Mouse (Mus musculus) B cell, adult 2 months (primary cell): Measurements from ENCODE around the gene Gm49405.

Experiments used
- DNase-seq, 2 experiments: peaks; one replicate each; pipeline ENCODE4 v3.0.0; 2022

Gm49405 gene

DNA sequence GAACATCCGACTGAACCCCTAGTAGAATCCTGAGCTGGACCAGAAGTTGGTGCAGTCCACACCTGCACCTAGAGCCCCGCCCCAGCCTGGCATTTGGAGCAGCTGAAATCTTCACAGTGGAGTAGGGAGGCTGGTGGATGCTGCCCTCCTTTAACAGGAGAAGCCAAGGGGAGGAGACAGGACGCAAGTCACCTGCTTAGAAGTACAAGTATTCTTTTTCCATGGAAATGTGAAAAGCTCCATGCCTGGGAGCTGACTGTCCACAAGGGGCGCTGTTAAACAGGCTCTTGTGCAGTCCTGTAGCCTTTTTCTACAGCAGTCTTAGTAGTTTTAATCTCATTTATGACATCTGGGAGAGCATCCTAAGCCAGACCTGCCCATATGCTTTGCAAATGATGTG, 11.7 kb upstream of the Gm49405 start:
- DNase-seq: no peak

DNA sequence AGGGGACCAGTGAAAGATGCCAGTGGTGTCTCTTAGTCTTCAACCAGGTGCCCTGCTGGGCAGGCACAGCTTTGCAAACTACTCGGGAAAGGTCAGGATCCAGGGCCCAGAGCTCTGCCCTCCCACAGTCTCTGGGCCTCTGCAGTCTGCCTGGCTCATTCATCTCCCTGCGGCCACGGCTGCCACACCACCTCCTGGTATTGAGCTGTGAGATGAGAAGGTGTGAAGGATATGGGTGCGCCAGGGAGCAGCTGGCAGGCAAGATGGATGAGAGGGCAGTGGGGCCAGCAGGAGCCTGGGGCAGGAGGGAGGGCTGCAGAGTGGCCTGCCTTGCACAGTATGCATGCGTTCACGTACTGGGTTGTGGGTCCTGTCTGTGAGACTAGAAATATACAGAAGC, 9.6 kb upstream of the Gm49405 start:
- DNase-seq: no peak

DNA sequence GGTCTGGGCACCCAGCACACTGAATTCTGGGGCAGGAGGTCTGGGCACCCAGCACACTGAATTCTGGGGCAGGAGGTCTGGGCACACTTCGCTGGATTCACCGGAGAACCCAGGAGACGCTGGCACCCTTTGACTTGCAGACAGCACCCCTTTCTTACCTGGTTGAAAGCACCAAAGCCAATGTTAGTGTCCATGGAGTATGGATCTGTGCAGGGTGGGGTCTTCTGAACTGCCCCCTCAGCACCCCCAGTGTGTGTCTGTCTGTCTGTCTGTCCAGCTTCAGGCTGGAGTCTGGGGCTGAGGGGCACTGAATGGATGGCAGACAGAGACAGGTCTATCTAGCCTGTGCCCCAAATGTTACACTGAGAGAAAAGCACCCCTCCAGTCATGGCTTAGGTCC, 8.9 kb upstream of the Gm49405 start:
- DNase-seq: no peak

DNA sequence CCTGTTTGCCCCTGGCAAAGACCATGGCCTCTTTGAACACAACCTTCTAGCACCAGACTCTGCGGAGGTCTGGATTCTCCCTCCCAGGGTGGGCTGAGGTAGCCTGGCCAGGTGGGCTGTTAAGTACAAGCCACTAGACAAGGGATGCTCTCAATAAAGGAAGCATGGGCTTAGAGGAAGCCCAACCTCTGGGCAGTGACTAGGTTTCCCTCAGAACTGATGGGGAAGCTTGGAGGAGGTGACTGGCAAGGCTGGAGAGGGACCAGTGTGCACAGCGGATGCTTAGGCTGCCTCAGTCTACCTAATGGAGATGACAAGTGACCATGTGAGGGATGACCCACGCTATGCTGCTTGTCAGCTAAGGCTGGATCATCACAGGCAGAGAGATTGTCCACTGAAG, 8.5 kb upstream of the Gm49405 start:
- DNase-seq: no peak

DNA sequence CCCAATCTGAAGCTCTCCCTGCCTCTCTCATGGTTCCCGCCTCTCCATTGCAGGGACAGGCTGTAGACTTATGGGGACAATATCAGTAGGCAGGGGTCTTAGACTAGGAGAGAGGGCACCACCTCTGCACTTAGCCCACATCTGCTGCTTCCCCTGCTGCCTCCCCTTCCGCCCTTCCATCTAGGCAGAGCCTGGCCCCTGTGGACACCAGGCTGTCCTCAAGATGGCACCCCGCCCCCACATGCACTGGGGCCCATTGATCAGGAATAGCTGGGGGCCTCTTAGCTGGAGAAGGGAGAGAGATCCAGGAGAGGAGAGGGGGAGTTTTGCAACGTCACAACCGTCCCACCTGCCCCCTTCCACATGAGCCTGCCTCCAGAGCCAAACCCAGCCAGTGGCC, 8.0 kb upstream of the Gm49405 start, which contains the start of gene Tbx10:
Gene Tbx10, plus strand, starts transcription at position 337 of the 400 bp plus-strand sequence.
- DNase-seq: no peak

DNA sequence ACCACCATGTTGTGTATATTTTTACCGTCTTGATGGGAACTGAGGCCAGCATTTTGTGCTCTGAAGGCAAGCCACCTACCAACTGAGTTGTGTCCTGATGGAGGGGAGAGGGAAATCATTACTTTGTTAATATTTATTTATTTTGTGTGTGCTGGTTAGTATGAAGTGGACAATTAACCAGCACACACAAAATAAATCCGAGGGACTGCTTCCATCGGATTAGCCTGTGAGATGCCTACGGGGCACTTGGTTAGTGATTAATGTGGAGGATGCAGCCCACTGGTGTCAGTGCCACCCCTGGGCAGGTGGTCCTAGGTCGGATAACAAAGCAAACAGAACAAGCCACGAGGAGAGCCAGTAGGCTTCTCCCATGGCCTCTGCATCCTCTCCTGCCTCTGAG, 5.5 kb upstream of the Gm49405 start:
- no peak for DNase-seq

DNA sequence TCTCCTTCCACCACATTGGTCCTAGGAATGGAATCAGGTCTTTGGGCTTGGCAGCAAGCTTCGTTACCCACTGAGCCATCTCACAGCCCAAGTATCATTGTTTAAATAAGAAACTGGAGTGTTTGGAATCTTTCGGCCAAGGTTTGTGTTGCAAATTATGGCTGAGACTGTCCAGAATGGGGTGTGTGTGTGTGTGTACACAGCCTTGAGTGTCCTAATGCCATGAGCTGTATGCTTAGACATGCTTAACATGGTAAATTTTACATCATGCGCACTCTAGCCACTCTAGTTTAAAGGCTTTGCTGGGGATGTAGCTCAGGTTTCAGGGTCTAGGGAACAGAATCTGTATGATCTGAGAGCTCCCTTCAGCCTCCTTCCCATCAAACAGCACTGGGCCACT, 4.9 kb upstream of the Gm49405 start:
- DNase-seq: no peak

DNA sequence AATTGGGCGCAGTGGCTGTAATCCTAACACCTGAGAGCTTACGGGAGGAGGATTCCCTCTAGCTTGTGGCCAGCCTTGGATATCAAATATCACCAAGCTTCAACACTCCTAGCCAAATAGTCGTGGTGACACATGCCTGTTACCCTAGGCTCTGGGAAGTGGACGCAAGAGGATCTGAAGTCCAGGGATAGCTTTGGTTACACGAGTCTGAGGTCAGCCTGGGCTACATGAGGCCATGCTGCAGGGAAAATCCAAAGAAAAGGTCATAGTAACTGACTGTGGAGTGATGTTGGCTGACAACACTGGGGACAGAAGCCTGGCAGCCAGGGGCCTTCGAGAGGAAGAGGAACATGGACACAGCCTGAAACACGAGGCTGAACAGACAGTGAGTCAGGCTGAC, 4.3 kb upstream of the Gm49405 start:
- no peak for DNase-seq

DNA sequence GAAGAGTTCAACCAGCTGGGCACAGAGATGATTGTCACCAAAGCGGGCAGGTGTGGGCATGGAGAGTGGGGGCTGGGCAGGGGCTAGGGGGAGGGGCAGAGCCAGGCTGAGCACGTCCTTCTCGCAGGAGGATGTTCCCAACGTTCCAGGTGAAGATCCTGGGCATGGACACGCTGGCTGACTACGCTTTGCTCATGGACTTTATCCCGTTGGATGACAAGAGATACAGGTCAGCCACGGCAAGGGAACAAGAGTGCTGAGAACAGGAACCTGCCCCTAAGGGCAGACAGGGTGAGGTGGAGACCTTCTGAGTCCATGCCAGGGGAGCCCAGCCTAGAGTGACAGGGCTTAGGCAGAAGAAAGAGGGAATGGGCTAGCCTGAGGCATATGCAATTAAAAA, 3.7 kb upstream of the Gm49405 start:
- no peak for DNase-seq

DNA sequence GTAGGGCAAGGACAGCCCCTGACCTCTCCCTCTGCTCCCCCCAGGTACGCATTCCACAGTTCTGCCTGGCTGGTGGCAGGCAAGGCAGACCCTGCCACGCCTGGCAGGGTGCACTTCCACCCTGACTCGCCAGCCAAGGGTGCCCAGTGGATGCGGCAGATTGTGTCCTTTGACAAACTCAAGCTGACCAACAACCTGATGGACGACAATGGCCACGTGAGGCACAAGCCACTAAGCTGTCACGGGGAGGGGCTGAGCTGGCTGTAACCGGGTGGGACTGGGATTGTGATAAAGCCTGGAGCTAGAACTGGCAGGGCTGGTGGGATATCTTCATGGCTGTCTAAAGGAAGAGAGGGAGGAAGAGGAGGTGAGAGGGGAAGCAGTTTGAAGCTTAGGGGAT, 3.2 kb upstream of the Gm49405 start:
- DNase-seq: no peak

DNA sequence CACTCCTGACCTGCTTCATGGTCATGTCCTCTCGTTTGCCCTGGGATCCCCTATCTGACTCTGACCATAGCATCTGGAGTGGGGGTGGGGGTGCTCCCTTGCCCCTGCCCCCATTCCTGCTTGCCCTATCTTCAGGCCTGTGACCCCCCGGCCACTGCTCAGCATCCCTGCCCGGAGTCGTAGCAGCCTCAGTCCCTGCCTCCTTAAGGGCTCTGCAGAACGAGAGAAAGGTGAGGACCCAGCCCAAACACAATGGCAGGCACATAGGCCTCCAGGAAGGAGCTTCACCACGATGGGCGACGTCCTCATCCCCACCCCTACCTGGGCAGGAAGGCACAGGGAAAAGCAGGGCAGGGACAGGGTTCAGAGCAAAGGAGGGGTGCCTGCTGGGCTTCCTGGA, 2.1 kb upstream of the Gm49405 start:
- no peak for DNase-seq

DNA sequence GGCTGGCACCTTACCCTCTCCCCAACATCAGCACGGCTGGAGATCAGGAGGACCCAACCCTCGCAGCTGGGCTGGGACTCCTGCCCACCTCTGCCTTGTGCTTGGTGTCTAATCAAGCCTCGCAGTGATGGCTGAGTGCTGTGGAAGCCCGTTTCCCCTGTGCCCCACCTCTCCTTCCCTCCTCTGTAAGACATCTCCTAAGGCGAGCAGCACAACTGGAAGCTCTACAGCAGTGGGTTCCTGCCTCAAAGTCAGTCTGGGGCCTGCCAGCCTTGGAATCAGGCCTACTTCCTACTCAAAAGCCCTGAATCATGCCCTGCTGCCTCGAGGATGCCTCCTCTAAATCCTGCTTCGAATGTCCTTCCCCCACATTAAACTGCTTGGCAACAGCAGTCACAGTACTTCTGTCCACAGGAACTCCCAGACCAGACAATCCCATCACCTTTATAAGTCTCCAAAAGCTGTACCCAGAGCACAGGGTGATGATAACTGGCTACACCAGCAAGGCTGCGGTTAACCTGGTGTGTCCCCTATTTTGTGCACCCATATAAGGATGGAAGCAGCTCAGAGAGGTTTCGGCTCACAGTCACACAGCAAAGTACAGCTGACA, 1.2 kb upstream of the Gm49405 start:
- DNase-seq: no peak

DNA sequence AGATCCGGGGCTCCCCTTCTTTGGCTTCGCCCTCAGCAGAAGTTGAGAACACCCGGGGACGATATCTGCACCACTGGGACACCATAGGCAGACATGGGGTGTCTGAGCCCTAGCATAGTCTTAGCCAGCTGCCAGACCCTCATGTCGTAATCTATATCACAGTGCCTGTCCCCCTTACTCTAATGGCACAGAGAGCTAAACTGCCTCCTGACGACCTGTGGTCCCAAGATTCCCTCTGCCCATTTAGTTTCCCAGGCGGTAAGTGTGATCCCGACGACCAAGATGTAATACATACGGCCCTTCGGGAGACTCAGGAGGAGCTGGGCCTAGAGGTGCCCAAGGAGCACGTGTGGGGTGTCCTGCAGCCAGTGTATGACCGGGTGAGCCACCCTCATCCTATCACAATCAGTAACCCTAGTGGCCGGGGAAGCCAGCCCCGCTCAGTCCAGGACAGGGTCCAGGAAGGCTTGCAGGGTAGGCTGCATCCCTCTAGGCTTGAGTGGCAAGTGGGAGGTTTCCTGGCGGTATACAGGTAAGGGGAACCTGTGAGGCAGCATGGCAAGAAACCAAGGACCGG, 611 bp downstream of the Gm49405 start:
- DNase-seq: no peak

DNA sequence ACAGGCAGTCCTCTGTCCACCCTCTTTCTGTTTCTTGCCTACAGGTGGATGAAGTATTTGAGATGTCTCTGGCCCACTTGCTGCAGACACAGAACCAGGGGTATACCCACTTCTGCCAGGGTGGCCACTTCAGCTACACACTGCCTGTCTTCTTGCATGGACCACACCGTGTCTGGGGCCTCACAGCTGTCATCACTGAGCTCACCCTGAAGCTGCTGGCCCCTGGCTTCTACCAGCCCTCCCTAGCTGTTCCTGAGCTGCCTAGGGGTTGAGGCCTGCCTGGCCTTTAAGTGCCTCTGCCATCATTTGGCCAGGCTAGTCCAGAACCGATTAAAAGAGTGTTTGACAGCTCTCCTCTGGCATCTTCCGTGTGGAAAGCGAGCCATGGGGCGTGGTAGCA, 1.3 kb downstream of the Gm49405 start:
- DNase-seq: no peak

DNA sequence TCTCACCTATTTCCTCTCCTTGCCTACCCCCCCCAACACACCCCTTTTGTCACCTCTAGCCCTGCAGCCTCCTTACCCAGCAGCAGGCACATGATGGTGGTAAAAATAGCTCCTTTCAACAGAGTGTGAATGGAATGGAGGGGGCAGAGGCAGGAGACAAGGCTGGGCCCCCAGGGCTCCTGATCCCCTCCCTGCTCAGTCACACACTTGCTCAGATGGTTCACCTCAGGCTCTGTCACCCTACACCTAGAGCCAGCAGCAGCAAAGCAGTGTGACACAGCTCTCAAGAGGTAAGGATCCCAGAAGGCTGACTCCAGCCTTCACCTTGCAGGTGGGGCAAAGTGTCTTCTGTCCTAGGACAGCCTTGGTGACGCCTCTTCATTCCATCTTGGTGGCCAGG, 2.7 kb downstream of the Gm49405 start, which contains the start of gene Doc2g:
Gene Doc2g, plus strand, starts transcription at position 202 of the 400 bp plus-strand sequence.
- DNase-seq: no peak

DNA sequence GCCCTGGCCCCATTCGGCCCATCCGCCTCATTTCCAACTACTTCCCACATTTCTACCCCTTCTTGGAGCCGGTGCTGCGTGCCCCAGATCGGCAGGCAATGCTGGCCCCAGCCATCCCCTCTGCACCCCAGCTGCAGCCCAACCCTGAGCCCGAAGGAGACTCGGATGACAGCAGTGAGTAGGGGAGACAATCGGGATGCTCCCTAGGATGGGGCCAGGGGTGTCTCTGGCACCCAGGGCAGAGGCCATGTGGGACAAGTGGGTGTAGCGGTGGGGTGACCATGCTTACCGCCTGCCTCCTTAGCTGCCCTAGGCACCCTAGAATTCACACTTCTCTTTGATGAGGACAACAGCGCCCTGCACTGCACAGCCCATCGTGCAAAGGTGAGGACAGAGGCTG, 3.2 kb downstream of the Gm49405 start:
- no peak for DNase-seq

DNA sequence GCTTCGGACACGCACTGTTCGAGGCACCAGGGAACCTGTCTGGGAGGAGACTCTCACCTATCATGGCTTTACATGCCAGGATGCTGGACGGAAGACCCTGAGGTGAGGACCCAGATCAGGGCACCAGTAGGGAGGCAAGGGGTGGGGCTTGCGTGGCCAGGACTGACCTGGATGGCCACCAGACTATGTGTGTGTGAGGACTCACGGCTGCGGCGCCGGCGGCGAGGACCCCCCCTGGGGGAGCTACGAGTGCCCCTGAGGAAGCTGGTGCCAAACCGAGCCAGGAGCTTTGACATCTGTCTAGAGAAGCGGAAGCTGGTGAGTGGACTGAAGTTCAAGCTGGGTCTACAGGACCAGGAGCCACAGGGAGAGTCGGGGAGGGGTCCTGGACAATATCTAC, 3.9 kb downstream of the Gm49405 start:
- no peak for DNase-seq

DNA sequence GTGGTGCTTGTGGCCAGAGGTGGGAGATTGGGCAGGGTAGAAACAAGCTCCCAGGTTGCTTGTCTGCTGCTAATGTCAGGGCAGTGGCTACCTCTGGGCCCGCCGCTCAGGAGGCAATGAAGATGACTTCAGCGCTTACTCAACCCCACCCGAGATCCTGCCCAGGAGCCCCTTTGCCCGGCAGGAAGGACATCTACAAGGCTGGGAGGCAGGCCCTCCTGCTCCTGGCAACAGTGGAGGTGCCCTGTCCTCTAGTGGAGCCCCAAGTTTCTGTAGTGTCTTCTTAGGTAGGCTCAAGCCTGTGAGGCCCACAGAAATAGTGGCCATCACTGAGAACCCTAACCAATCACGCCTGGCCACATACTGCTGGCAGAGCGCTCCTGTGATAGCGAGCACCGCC, 4.7 kb downstream of the Gm49405 start:
- DNase-seq: no peak

DNA sequence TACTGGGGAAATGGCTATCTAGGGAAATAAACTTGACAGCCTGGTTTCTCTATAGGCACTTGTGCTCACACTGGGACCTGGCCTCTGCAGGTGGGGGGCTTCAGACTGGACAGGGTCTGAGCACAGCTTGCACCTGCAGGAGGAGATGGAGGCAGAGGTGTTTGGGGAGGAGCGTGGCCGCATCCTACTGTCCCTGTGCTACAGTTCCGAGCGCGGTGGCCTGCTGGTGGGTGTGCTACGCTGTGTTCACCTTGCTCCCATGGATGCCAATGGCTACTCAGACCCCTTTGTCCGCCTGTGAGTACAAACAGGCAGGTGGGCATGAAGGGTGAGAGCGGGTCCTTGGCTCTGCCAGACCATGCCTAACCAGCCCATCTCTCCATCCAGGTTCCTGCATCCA, 5.5 kb downstream of the Gm49405 start:
- DNase-seq: no peak

DNA sequence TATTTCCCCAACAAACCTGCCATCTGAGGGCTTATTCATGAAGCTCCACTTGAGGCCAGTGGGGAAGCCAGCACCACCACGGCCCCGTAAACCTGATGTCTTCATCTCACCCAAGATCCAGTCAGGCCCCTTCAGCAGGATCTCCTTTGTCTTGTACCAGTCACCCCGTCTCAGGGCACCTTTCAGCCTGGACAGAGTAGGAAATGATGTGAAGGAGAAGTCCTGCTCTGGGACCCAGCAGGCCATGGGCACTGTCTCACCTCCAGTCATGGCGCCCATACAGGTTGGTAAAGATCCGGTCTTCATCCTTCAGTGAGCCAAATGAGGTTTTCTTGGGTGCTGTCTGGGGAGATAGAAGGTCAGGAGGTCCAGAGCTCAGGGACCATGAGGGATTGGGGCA, 10.7 kb downstream of the Gm49405 start:
- no peak for DNase-seq

DNA sequence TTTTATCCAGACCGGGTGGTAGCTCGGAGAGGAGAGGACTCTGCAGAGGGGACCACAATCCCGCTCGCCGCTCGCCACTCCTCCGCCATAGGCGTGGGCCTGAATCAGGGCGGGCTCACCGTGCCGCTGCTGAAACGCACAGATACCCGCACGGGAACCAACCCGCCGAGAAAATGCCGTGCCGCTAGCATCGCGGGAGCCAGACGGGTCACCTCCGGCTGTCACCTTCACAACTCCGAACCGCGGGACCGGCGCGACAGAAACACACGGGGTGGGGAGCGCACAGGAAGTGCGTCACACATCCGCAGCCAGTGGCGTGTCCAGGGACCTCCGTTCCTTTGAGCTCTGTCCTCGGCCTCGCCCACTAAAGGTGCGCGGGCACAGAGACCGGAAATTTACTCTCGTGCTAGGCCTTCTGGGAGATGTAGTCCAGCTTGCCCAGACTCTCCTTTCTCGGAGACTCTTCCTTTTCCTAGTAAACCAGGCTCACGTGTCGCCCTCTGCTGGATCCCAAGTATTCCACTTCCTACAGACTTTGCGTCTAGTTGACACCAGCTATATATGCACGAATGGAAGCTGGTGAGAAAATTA, 12.1 kb downstream of the Gm49405 start, which contains the start of gene Ndufv1:
Gene Ndufv1, minus strand, starts transcription at position 375 of the 591 bp plus-strand sequence.
- peak; percentile 94 to 95 for DNase-seq

DNA sequence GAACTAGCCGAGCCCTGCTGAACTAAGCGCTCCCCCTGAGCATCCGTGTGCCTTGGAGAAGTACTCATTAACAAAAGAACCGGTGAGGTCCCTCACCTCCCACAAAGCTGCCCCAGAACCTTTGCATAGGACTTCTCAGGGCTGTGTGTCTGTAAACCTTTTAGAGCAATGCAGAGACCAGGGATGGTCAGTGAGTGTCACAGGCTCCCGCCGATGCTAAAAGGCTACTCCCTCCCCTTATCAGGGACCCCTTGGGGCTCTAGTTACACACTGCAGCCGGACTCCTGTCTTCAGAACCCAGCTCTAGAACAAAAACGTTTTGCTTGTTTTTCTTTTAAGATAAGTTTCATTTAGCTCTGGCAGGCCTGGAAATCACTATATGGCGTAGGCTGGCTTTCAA, 12.6 kb downstream of the Gm49405 start:
- DNase-seq: no peak

DNA sequence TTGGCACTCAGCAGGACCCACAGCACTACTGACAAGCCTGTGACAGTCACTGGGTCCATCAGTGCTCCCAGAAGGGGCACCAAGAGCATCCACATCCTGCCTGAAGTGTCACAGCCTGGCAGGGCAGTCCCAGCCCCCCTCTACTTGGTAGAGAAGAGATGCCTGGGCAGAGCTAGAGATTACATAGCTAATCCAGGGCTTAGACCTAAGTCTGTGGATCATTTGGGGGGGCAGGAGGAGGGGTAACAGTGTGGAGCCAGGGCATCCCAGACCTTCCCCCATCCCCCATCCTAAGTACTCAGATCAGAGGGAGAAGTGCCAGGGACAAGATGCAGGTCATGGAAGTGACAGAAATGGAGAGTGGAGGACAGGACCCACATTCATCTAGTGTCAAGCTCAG, 14.4 kb downstream of the Gm49405 start:
- DNase-seq: no peak

DNA sequence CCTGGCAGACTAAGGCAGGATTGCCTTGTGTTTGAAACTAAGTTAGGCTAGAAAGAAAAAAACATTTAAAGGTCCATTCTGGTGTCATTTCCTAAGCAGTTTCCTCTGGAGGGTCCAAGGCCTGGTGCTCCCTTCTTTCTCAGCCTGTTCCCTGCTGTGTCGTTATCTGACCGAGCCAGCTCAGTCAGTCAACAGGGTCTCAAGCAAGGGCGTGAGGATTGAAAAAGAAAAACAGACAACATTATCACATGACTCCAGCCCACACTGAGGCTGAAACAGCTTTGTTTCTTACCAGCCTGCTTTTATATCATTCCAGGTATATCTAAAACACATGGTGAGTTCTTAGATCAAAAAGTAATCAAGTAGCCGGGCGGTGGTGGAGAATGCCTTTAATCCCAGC, 15.2 kb downstream of the Gm49405 start:
- DNase-seq: no peak
